Mouse (Mus musculus): ENCODE measurements around the gene St6galnac6. TPM values are rescaled to one million over a fixed set of nuclear protein-coding genes. Genes with fewer than 3 reads are reported as not detected.

The St6galnac6 gene
- polyA plus RNA-seq, 1 experiment from 2014 or later = 11.9 TPM

DNA sequence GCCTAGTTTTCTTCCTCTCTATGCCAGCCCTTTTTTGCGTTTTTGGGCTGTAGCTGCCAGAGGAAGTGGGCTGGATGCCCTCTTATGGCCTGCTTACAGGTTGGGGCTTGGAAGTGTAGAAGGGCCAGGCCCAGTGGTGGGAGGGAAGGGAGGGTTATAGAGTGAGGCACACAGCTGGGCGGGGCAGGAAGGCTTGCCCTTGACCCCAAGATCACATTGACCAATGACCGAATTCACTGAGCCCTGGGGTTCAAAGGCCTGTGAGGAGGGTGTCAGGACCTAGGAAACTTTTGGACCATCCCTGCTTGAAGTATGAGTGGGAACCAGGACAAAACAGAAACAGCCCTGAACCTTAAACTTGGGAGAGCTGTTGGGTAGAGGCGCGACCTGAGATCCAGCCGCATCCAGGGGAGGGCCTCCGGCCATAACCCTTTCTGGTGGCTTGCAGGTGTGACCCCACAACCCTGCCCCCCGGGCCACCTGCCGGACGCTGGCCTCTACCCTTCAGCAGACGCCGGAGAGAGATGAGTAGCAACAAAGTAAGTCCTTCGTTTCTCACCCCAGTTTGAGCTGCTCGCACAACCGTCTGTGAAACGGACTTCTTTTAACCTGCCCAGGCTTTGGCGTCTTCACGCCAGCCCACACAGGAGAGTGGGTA, 9.4 kb downstream of the St6galnac6 start:
- Histone ChIP-seq H3K27ac (replicated peaks) (peak overlapping the region; percentile 29; the same call in 1 of the 2 replicates), H3K9me3 (replicated peaks) (no peaks in the 10 kb centered on the region), H3K4me3 (peak overlapping the region; percentile 78), H3K27me3 (ENCODE audit: low read depth, poor library complexity, severe bottlenecking) (peaks cover 12% of the 10 kb centered on the region), H3K36me3 (peaks cover 12% of the 10 kb centered on the region; the same call in 1 of the 2 replicates), H3K4me1 (peaks cover 38% of the 10 kb centered on the region)
- no peak for DNase-seq (ENCODE audit: low spot score)
- WGBS = 43% methylated on average over 18 of the region's 18 CpGs

DNA sequence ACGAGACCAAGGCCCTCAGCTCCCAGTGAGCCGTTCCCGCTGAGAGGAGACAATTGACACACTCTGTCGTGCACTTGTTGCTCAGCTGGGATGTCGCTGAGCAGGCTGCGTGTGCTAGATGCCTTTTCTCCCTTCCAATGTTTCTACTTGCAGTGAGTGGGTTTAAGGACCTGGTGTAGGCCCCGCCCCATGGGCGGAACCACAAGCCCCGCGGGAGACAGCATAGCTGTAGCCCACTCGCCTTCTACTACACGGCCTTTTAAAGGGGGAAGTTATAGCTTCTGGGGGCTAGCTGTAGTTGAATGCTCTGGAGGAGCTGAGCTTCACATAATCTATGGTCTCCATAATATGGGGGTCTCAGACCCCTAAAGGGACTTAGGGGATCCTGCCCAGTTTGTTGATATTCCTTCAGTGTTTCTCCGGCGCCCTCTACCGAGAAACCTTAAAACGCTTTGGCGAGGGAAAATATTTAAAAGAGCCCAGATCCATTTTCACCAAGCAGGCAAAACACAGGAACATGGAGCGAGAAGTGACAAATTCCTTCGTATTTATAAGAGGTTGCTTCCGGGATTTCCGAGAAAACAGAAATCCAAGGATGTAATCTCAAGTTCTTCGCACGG, 11.2 kb downstream of the St6galnac6 start:
- no peak for DNase-seq (ENCODE audit: low spot score)

DNA sequence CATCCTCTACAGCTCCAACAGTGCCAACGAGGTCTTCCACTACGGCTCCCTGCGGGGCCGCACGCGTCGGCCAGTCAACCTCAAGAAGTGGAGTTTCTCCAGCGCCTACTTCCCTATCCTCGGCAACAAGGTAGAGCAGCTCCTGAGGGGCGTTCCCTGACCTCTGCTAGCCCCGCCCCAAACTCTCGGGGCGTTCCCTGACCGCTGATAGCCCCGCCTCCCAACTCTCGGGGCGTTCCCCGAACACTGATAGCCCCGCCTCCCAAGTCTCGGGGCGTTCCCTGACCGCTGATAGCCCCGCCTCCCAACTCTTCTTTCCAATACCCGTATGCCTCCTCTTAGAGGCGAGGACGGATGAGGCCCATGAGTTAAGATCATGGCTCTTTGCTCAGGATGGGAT, 12.8 kb downstream of the St6galnac6 start:
- Histone ChIP-seq H3K27me3 (ENCODE audit: low read depth, poor library complexity, severe bottlenecking) (peaks cover 11% of the 10 kb centered on the region), H3K4me1 (peaks cover 28% of the 10 kb centered on the region), H3K36me3 (peaks cover 33% of the 10 kb centered on the region), H3K27ac (replicated peaks) (no peak overlapping the region), H3K9me3 (replicated peaks) (no peaks in the 10 kb centered on the region), H3K4me3 (no peak overlapping the region)
- 68% methylated on average over 26 of the region's 26 CpGs for WGBS
- no peak for DNase-seq (ENCODE audit: low spot score)

More for the DNA sequence above, 11.2 kb downstream of the St6galnac6 start:
- peaks cover 25% of the 10 kb centered on the region for H3K36me3 ChIP-seq
- H3K4me1 ChIP-seq = peaks cover 38% of the 10 kb centered on the region
- 21% methylated on average over 23 of the region's 23 CpGs for WGBS
- H3K4me3 ChIP-seq = peak overlapping the region; percentile 49
- H3K9me3 ChIP-seq (replicated peaks) = no peaks in the 10 kb centered on the region
- 0 out of 2 replicates have a peak overlapping the region, but pooled peaks have one; percentile 39 for H3K27ac ChIP-seq (replicated peaks)
- peaks cover 12% of the 10 kb centered on the region for H3K27me3 ChIP-seq (ENCODE audit: low read depth, poor library complexity, severe bottlenecking)

DNA sequence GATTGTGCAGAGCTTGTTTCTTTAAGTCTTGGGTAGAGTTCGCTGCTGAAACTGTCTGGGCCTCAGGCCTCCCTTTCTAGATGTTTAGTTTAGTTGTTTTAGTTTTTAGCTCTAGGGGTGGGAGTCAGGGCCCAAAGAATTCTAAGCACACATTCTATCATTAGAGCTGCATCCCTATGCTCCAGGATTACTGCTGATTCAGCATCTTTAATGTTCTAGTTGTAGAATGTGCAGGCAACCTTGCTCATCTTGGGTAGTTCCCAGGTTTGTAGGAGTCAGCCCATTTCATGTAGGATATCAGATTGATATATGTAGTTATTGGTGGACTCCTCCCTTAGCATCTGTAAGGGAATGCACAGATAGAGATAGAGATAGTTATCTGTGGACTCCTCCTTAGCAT, 17.6 kb downstream of the St6galnac6 start:
- H3K9me3 ChIP-seq (replicated peaks) = no peaks in the 10 kb centered on the region
- 92% methylated on average over 1 of the region's 1 CpGs for WGBS
- H3K27me3 ChIP-seq (ENCODE audit: low read depth, poor library complexity, severe bottlenecking) = no peaks in the 10 kb centered on the region
- H3K27ac ChIP-seq (replicated peaks) = no peak overlapping the region
- H3K36me3 ChIP-seq = peaks cover 38% of the 10 kb centered on the region
- no peak for DNase-seq (ENCODE audit: low spot score)
- peaks cover 38% of the 10 kb centered on the region for H3K4me1 ChIP-seq
- H3K4me3 ChIP-seq = no peak overlapping the region

DNA sequence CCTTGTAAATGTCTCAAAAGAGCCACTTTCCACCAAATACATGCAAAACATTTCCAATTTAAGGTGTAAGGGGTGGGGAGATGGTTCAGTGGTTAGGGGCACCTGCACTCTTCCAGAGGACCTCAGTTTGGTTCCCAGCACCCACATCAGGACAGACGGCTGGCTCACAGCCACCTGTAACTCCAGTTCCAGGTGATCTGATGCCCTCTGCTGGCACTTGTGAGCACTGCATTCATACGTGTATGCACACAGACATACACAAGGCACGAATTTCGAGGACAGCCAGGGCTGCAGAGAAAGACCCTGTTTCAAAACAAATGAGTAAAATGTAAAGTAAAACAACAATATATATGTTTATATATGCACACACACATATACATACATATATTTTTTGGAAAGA, 18.1 kb downstream of the St6galnac6 start:
- WGBS = 93% methylated on average over 4 of the region's 4 CpGs
- peaks cover 38% of the 10 kb centered on the region for H3K4me1 ChIP-seq

DNA sequence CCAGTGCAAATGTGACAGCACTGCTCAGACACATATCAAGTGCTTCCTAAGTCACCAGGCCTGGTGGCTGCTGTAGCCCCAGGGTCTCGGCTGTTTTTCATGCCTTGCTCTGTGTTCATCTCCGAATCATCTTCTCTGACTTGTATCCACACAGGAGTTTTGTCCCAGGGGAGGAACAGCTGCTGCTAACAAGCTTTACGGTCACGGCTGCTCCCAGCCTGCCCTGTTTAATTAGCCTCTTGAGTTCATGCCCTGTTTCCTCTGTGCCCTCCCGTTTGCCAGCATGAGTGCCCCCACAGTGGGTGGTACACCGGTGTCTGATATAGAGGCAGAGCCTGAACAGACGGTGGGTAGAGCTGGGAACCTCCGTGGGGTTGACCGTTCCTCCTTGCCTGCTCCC, 18.5 kb downstream of the St6galnac6 start:
- H3K4me3 ChIP-seq = no peak overlapping the region
- H3K27me3 ChIP-seq (ENCODE audit: low read depth, poor library complexity, severe bottlenecking) = no peaks in the 10 kb centered on the region
- no peak overlapping the region for H3K27ac ChIP-seq (replicated peaks)
- H3K4me1 ChIP-seq = peaks cover 38% of the 10 kb centered on the region
- 80% methylated on average over 9 of the region's 9 CpGs for WGBS
- no peak for DNase-seq (ENCODE audit: low spot score)
- H3K36me3 ChIP-seq = peaks cover 30% of the 10 kb centered on the region
- H3K9me3 ChIP-seq (replicated peaks) = no peaks in the 10 kb centered on the region

More for the DNA sequence above, 18.1 kb downstream of the St6galnac6 start:
- no peak overlapping the region for H3K4me3 ChIP-seq
- DNase-seq (ENCODE audit: low spot score) = no peak
- H3K27me3 ChIP-seq (ENCODE audit: low read depth, poor library complexity, severe bottlenecking) = no peaks in the 10 kb centered on the region
- H3K36me3 ChIP-seq = peaks cover 34% of the 10 kb centered on the region
- H3K9me3 ChIP-seq (replicated peaks) = no peaks in the 10 kb centered on the region
- no peak overlapping the region for H3K27ac ChIP-seq (replicated peaks)

DNA sequence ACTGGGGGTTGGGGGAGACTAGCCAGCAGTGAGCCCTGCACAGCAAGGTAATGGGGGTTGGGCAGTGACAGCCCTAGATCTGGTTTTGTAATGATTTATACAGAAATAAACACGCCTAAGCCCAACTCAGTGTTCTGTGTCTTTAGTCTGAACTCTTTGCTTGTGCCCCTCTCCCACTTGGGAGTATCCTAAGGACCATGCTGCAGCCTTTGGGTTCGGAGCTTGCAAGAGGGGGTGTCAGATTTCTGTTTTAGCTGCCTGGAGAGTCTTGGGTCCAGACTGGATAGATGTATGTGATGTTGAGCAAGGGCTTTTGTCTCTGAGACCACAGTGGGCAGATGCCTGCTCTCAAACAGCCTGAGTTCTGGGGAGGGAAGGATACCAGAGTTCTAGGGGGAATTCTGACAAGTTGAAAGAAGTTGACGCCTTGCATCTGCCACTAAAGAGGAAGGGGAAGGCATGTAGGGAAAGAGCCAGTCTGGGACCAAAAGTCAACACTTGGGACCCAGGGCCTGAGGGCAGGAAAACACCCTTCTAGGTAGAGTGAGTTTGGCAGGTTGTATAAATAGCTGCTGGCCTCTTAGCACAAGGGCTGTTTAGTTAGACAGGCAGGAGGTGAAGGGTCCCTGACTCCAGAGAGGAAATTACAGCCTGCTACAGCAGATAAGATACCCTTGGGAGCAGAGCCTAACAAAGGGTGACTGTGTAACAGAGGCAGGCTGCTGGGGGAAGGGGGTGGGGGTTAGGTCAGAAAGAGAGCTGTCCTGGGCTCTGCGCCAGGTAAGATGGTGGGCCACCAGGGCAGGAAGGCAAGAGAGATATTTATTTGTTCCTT, 21.4 kb downstream of the St6galnac6 start:
- Histone ChIP-seq H3K4me1 (peaks cover 55% of the 10 kb centered on the region), H3K4me3 (no peak overlapping the region), H3K9me3 (replicated peaks) (no peaks in the 10 kb centered on the region), H3K27me3 (ENCODE audit: low read depth, poor library complexity, severe bottlenecking) (no peaks in the 10 kb centered on the region), H3K27ac (replicated peaks) (peak overlapping the region; percentile 65), H3K36me3 (peaks cover 12% of the 10 kb centered on the region)
- DNase-seq (ENCODE audit: low spot score) = no peak
- 46% methylated on average over 4 of the region's 4 CpGs for WGBS

DNA sequence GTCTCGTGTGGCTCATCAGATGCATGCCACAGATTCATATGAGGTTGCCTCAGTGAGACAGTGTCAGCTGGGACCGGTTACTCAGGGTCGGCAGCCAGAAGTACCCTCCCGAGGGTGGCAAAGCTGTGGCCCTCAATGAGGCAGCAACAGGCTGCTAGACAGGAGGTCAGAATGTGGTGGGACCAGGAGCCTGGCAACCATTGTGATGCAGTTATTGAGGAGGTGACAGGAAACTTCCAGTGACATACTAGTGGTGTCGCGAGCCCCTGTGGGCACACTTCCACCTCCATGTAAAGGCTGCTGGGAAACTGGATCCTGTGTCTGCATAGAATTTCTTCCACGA, 22.0 kb downstream of the St6galnac6 start, which contains the start of gene Ak1:
Gene Ak1 (plus strand): TSS at position 242 of the 343 bp plus-strand sequence.
- WGBS = 66% methylated on average over 7 of the region's 7 CpGs
- no peak for DNase-seq (ENCODE audit: low spot score)
- Histone ChIP-seq H3K27ac (replicated peaks) (peak within 1 kb of the TSS; percentile 65), H3K27me3 (ENCODE audit: low read depth, poor library complexity, severe bottlenecking) (no peaks in the 10 kb centered on the region), H3K4me3 (no peak within 1 kb of the TSS), H3K36me3 (peaks cover 10% of the 10 kb centered on the region), H3K4me1 (peaks cover 61% of the 10 kb centered on the region), H3K9me3 (replicated peaks) (no peaks in the 10 kb centered on the region)

DNA sequence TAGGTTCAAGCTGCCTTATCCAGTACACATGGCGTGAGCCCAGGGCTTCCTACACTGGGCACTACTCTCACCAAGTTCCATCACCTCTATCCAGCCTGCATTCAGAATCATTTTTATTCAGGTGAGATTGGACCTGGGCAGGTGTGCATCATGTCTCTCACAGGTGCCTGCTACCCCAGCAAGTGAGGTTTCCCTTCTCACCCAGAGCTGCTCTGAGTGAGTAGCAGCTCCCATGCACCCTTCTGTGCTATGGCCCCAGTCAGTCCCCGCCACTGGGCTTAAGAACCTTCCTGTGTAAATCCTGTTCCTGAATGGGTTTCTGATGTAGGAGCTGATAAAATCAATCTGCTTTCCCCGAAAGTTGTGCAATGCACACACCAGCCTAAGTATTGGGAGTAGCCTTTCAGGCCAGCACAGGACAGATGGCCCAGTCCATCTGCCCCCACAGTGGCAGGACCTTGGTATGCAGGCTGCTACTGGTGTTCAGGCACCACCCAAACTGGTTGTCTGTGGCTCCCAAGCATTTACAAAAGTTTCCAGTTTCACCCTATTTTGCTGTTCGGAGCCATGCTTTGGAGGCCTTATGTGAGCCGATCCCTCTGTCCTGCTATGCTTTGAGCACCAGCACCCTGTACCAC, 24.7 kb downstream of the St6galnac6 start:
- no peak overlapping the region for H3K4me3 ChIP-seq
- no peaks in the 10 kb centered on the region for H3K36me3 ChIP-seq
- H3K4me1 ChIP-seq = peaks cover 74% of the 10 kb centered on the region
- WGBS = 76% methylated on average over 5 of the region's 5 CpGs
- no peaks in the 10 kb centered on the region for H3K9me3 ChIP-seq (replicated peaks)
- peak overlapping the region; percentile 87; the same call in 1 of the 2 replicates for H3K27ac ChIP-seq (replicated peaks)
- H3K27me3 ChIP-seq (ENCODE audit: low read depth, poor library complexity, severe bottlenecking) = no peaks in the 10 kb centered on the region
- DNase-seq (ENCODE audit: low spot score) = no peak

DNA sequence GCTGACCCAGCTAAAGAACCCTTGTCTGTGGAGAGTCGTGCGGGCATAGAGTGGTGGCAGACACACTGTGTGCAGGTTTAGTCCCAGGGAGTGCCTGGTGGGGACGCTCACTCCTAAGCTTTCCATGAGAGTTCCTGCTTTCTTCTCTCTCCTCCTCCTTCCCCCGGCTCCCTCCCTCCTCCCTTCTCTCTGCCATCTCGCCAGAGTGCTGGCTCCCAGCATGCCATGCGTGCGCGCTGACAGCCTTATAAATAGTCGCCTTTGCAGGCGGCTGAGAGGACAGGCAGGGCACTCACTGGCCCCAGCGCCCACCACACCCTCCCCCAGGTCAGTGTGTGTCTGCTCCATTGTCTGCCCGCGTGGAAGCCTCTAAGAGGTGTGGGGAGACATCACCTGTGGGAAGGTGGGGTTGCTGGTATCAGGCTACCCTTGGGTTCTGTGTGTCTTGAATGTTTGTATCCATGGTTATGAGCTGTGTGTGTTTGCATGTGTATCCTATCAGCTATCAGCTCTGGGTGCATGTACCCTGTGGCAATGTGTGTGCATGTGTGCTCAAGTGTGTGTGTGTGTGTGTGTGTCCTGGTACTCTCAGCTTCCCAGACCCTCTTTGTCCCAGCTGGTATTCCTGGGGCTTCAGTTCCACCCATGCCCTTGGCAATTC, 25.8 kb downstream of the St6galnac6 start:
- Histone ChIP-seq H3K27me3 (ENCODE audit: low read depth, poor library complexity, severe bottlenecking) (no peaks in the 10 kb centered on the region), H3K4me1 (peaks cover 74% of the 10 kb centered on the region), H3K27ac (replicated peaks) (peak overlapping the region; percentile 87), H3K9me3 (replicated peaks) (no peaks in the 10 kb centered on the region), H3K4me3 (peak overlapping the region; percentile 44), H3K36me3 (no peaks in the 10 kb centered on the region)
- DNase-seq (ENCODE audit: low spot score) = peak; percentile 74
- WGBS = 3% methylated on average over 13 of the region's 13 CpGs

DNA sequence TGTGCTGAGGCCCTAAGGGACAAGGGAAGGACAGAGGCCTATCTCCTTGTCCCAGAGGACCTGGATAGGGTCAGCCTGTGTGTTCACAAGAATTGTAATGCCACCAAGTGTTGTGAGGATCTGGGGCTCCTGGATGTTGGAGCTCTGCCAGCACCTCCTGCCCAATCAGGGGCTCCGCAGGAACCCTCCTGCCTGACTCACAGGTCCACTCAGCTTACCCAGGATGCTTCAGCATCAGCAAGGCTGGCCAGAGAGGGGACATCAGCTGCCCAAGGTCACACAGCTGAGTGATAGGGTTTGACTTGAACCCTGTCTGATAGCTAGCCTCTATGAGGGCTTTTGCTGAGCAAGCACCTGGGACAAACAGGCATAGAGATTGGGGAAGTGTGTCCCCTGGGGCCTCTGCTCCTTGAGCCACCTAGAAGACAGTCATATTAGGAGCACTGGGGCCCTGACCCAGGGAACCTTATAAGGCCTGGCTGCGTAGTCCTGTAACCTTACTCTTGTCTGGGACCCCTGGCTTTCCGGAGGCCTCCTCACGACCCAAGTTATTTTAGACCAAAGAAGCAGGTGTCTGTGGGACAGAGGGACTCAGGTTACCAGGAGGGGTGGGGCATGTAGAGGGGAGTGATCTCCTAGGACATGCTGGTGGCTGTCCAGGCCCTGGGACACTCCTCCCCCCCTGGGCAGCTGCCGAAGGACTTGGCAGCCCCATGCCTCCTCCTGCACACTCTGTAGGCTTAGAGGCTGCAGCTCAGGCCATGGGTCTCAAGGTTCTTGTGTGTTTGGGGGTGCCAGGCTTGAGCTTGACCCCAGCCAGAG, 26.6 kb downstream of the St6galnac6 start:
- peak overlapping the region; percentile 44 for H3K4me3 ChIP-seq
- no peaks in the 10 kb centered on the region for H3K9me3 ChIP-seq (replicated peaks)
- H3K27me3 ChIP-seq (ENCODE audit: low read depth, poor library complexity, severe bottlenecking) = no peaks in the 10 kb centered on the region
- peak overlapping the region; percentile 87 for H3K27ac ChIP-seq (replicated peaks)
- DNase-seq (ENCODE audit: low spot score) = no peak
- WGBS = 58% methylated on average over 5 of the region's 5 CpGs
- no peaks in the 10 kb centered on the region for H3K36me3 ChIP-seq
- peaks cover 74% of the 10 kb centered on the region for H3K4me1 ChIP-seq
